Mouse (Mus musculus): ENCODE data around the gene Mybpc3.

DNA sequence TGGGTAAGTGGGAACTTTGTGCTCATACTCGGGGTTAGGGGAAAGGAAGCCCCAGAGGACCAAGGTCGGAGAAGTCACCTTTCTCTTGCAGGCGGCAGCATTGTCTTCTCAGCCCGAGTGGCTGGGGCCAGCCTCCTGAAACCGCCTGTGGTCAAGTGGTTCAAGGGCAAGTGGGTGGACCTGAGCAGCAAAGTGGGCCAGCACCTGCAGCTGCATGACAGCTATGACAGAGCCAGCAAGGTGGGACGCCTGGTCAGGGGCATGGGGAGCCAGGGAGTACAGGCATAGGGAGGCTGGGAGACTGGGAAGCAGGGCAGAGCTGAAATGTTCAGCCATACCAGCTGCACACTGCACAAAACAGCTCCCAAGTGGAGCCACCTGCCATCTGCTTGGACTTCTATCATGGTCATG lies 2.3 kb downstream of the Mybpc3 start:
- TF ChIP-seq CTCF (IDR thresholded peaks at IDR 0.05; ENCODE audit: low read depth) (no peak), EP300 (optimal IDR thresholded peaks at IDR 0.05) (no peak)

Data from stomach, postnatal 0 days (tissue).